Mouse (Mus musculus): ENCODE results near the gene Hoxd10.

Hoxd10 gene

GRCm38 (mm10) chr2:74691022-74691951 lies at the start of gene Hoxd10:
Hoxd10 (plus strand) TSS chr2:74691924.
- DNase-seq (ENCODE audit: low spot score in 2 of 2), result no peak

GRCm38 (mm10) chr2:74642431-74642830 lies 49.3 kb upstream of the Hoxd10 start:
- DNase-seq (ENCODE audit: low spot score in 2 of 2), result no peak

- no peak for DNase-seq (ENCODE audit: low spot score in 2 of 2)
Measured at GRCm38 (mm10) chr2:74645631-74646030, 46.1 kb upstream of the Hoxd10 start.

- no peak for DNase-seq (ENCODE audit: low spot score in 2 of 2)
Measured at GRCm38 (mm10) chr2:74647082-74647864, 44.5 kb upstream of the Hoxd10 start.

- no peak for DNase-seq (ENCODE audit: low spot score in 2 of 2)
Measured at GRCm38 (mm10) chr2:74652996-74653340, 38.8 kb upstream of the Hoxd10 start.

GRCm38 (mm10) chr2:74653781-74654535 lies 37.8 kb upstream of the Hoxd10 start:
- no peak for DNase-seq (ENCODE audit: low spot score in 2 of 2)

GRCm38 (mm10) chr2:74654743-74655419 lies 36.8 kb upstream of the Hoxd10 start:
- no peak for DNase-seq (ENCODE audit: low spot score in 2 of 2)

- DNase-seq (ENCODE audit: low spot score in 2 of 2), result peak in 1 of 2 experiments; percentile 40
Measured at GRCm38 (mm10) chr2:74655420-74655781, 36.3 kb upstream of the Hoxd10 start.

- DNase-seq (ENCODE audit: low spot score in 2 of 2), result no peak
Measured at GRCm38 (mm10) chr2:74655821-74656631, 35.7 kb upstream of the Hoxd10 start.

GRCm38 (mm10) chr2:74656632-74657021 lies 35.1 kb upstream of the Hoxd10 start:
- no peak for DNase-seq (ENCODE audit: low spot score in 2 of 2)

- DNase-seq (ENCODE audit: low spot score in 2 of 2), result no peak
Measured at GRCm38 (mm10) chr2:74657251-74658023, 34.3 kb upstream of the Hoxd10 start.

- no peak for DNase-seq (ENCODE audit: low spot score in 2 of 2)
Measured at GRCm38 (mm10) chr2:74658024-74658666, 33.6 kb upstream of the Hoxd10 start.

GRCm38 (mm10) chr2:74658667-74659371 lies 32.9 kb upstream of the Hoxd10 start:
- no peak for DNase-seq (ENCODE audit: low spot score in 2 of 2)

GRCm38 (mm10) chr2:74659507-74660005 lies 32.2 kb upstream of the Hoxd10 start, which contains the start of gene Evx2:
Evx2 (minus strand) TSS chr2:74659557.
- DNase-seq (ENCODE audit: low spot score in 2 of 2), result no peak

GRCm38 (mm10) chr2:74660421-74661375 lies 31.0 kb upstream of the Hoxd10 start:
- DNase-seq (ENCODE audit: low spot score in 2 of 2), result no peak

- DNase-seq (ENCODE audit: low spot score in 2 of 2), result peak in 1 of 2 experiments; percentile 71
Measured at GRCm38 (mm10) chr2:74661685-74662084, 30.0 kb upstream of the Hoxd10 start.

GRCm38 (mm10) chr2:74663291-74663925 lies 28.3 kb upstream of the Hoxd10 start:
- DNase-seq (ENCODE audit: low spot score in 2 of 2), result peak in 1 of 2 experiments; percentile 75

Measured in cerebellum, postnatal 4 days (tissue).